Mouse (Mus musculus): ENCODE results near the gene Gm44973.

Gene Gm44973

DNA sequence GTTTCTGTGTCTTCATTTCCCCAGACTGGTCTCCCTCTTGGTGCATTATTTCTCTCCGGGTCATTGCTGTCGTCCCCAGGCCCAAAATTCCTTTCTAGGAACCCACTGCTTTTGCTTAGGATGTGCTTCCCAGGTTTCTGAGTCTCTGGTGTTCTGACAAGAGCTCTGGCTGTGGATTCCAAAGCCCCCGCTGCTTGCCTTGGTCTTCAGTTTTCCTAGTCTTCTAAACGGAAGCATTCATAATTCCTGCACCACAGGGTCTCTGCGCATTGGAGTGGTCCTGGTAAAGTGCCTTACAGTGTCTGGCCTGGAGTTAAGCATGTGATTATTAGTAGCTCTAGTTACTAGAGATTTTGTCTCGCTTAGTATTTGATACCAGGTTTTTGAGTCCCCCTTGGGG is 65.5 kb downstream of the Gm44973 start:
- DNase-seq (ENCODE audit: low spot score in 2 of 2): no peak

DNA sequence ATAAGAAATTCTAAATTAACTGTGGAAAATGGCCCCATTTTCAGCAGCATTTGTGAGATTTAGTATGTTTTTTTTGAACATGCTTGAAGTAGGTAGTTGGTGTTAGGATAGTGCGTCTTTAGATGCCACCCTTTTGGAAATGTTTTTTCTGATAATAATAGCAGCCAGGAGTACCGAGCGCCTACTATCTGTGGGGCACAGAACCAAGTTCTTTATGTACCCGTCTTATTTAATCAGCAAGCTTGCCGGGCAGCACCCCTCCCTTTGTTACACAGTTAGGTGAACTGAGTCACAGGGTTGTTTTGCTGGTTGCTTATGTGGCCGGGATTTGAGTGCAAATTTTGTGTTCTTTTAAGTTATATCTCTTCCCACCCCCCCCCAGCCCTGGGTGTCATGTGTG is 65.9 kb downstream of the Gm44973 start:
- no peak for DNase-seq (ENCODE audit: low spot score in 2 of 2)

DNA sequence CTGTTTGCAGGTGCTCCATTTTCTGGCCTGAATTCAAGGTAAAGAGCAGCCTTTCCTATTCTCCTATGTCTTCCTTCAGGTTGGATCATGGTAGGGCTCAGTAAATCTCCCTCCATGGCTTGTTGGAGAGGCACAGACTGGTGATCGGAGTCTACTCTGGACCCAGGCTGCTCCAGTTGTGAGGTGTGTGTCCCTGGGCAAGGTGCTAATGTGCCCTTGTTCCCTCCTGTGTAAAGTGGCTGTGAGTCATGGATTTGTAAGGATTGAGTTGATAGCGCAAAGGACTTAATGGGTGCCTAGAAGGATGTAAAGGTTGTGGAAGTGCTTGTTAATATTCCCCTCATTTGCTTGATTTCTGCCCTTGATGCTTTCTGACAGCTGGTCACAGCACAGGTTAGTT is 66.6 kb downstream of the Gm44973 start:
- DNase-seq (ENCODE audit: low spot score in 2 of 2): no peak
